Mouse (Mus musculus) liver, embryonic 11.5 days (tissue): ENCODE results near the gene Cfap43. TPM values are rescaled to one million over a fixed set of nuclear protein-coding genes. Genes with fewer than 3 reads are reported as not detected.
A peak's percentile ranks its signal among the peaks of the same experiment; 100 is the strongest.

Experiments
- ATAC-seq: fragments of 200-750 bp; cut with Nextera tagmentation; replicated peaks from 2 replicates; pipeline ENCODE4 v1.8.0; 2017; ENCODE audit warnings: moderate number of reproducible peaks, mild to moderate bottlenecking, moderate TSS enrichment, moderate library complexity; ENCODE audit not compliant: low FRiP score
- DNase-seq: peaks from one replicate; pipeline ENCODE4 v3.0.0-alpha.2; 2017; ENCODE audit warnings: low spot score
- H3K27ac ChIP-seq: fragments of 300-500 bp; sonication (generic); 2 replicates; pipeline ENCODE4 v1.5.1; 2014; ENCODE audit warnings: mild to moderate bottlenecking, low read depth, low read length, control low read depth
- H3K27me3 ChIP-seq: fragments of 300-500 bp; sonication (generic); replicated peaks from 2 replicates; pipeline ENCODE4 v1.6.1; 2014; ENCODE audit warnings: low read length, mixed read lengths; ENCODE audit not compliant: control insufficient read depth, insufficient read depth
- H3K36me3 ChIP-seq: fragments of 300-500 bp; sonication (generic); 2 replicates; pipeline ENCODE4 v1.6.1; 2014; ENCODE audit warnings: mild to moderate bottlenecking, low read length, moderate library complexity, mixed read lengths; ENCODE audit not compliant: control insufficient read depth, insufficient read depth
- H3K4me1 ChIP-seq: fragments of 300-500 bp; sonication (generic); replicated peaks from 2 replicates; pipeline ENCODE4 v1.6.1; 2014; ENCODE audit warnings: low read length, mixed read lengths; ENCODE audit not compliant: control insufficient read depth, insufficient read depth
- H3K4me2 ChIP-seq: fragments of 300-500 bp; sonication (generic); 2 replicates; pipeline ENCODE4 v1.6.1; 2014; ENCODE audit warnings: mild to moderate bottlenecking, control low read depth, moderate library complexity
- H3K4me3 ChIP-seq: fragments of 300-500 bp; sonication (generic); 2 replicates; pipeline ENCODE4 v1.5.1; 2014; ENCODE audit warnings: low read depth, low read length, control low read depth
- H3K9ac ChIP-seq: fragments of 300-500 bp; sonication (generic); 2 replicates; pipeline ENCODE4 v1.6.1; 2014; ENCODE audit warnings: low read depth, low read length, control low read depth
- H3K9me3 ChIP-seq: fragments of 300-500 bp; sonication (generic); 2 replicates; pipeline ENCODE4 v1.6.1; 2016; ENCODE audit warnings: low read length, inconsistent platforms, mixed read lengths; ENCODE audit not compliant: control insufficient read depth
- WGBS: fragments of 180-500 bp; shearing (Covaris S2); extraction: QIAGEN DNeasy Blood & Tissue Kit; methylation state at CpG from one replicate; pipeline ENCODE4 v1.1.7; 2014; 5-methylcytosine and 5-hydroxymethylcytosine counted together
- polyA plus RNA-seq: library from polyadenylated mRNA; unstranded; fragments of >200 nt; fragmentation: Nextera tagmentation; extraction: Ambion mirVana; gene quantifications from 2 replicates; pipeline ENCODE4 v1.2.1, GENCODE M21; 2014

Gene Cfap43
- polyA plus RNA-seq, 1 experiment from 2014 or later: 0.04 TPM

GRCm38 (mm10) chr19:47885886-47886285 lies 33.2 kb downstream of the Cfap43 start:
- Histone ChIP-seq H3K27ac (no peak overlapping the region), H3K9ac (no peak overlapping the region), H3K36me3 (no peaks in the 10 kb centered on the region), H3K27me3 (no peaks in the 10 kb centered on the region), H3K4me1 (no peaks in the 10 kb centered on the region; the same call in 1 of the 2 replicates), H3K4me2 (no peak overlapping the region), H3K4me3 (no peak overlapping the region), H3K9me3 (no peaks in the 10 kb centered on the region)
- WGBS: 61% methylated on average over 11 of the region's 11 CpGs
- DNase-seq (no peak), ATAC-seq (no peak)

GRCm38 (mm10) chr19:47885191-47885743 lies 33.8 kb downstream of the Cfap43 start:
- H3K4me2 ChIP-seq: no peak overlapping the region
- no peak overlapping the region for H3K4me3 ChIP-seq
- no peak overlapping the region for H3K9ac ChIP-seq
- H3K4me1 ChIP-seq: no peaks in the 10 kb centered on the region; the same call in 1 of the 2 replicates
- no peak overlapping the region for H3K27ac ChIP-seq
- H3K9me3 ChIP-seq: no peaks in the 10 kb centered on the region
- DNase-seq (no peak), ATAC-seq (no peak)
- H3K27me3 ChIP-seq: no peaks in the 10 kb centered on the region
- no peaks in the 10 kb centered on the region for H3K36me3 ChIP-seq
- 61% methylated on average over 7 of the region's 7 CpGs for WGBS

- no peak overlapping the region for H3K4me2 ChIP-seq
- H3K4me1 ChIP-seq: no peaks in the 10 kb centered on the region; the same call in 1 of the 2 replicates
- H3K9ac ChIP-seq: no peak overlapping the region
- no peaks in the 10 kb centered on the region for H3K36me3 ChIP-seq
- H3K27me3 ChIP-seq: no peaks in the 10 kb centered on the region
- H3K9me3 ChIP-seq: no peaks in the 10 kb centered on the region
- 72% methylated on average over 13 of the region's 13 CpGs for WGBS
- no peak for DNase-seq
- H3K4me3 ChIP-seq: no peak overlapping the region
- ATAC-seq: no peak
- no peak overlapping the region for H3K27ac ChIP-seq
Observed at GRCm38 (mm10) chr19:47884296-47885085, 34.6 kb downstream of the Cfap43 start.

- DNase-seq: no peak
Observed at GRCm38 (mm10) chr19:47882882-47883254, 36.2 kb downstream of the Cfap43 start.

GRCm38 (mm10) chr19:47882151-47882881 lies 36.8 kb downstream of the Cfap43 start:
- H3K27me3 ChIP-seq: no peaks in the 10 kb centered on the region
- 21% methylated on average over 11 of the region's 11 CpGs for WGBS
- peak; percentile 83 for DNase-seq
- H3K27ac ChIP-seq: no peak overlapping the region
- H3K9me3 ChIP-seq: no peaks in the 10 kb centered on the region
- H3K4me3 ChIP-seq: no peak overlapping the region
- ATAC-seq: peak; percentile 70; the same call in 1 of the 2 replicates
- no peaks in the 10 kb centered on the region; the same call in 1 of the 2 replicates for H3K4me1 ChIP-seq
- H3K36me3 ChIP-seq: no peaks in the 10 kb centered on the region
- H3K9ac ChIP-seq: no peak overlapping the region
- no peak overlapping the region for H3K4me2 ChIP-seq

More at GRCm38 (mm10) chr19:47882882-47883254, 36.2 kb downstream of the Cfap43 start:
- no peaks in the 10 kb centered on the region for H3K27me3 ChIP-seq
- no peak overlapping the region for H3K4me3 ChIP-seq
- peak; percentile 44; the same call in 1 of the 2 replicates for ATAC-seq
- no peak overlapping the region for H3K4me2 ChIP-seq
- H3K9me3 ChIP-seq: no peaks in the 10 kb centered on the region
- H3K9ac ChIP-seq: no peak overlapping the region
- no peak overlapping the region for H3K27ac ChIP-seq
- H3K36me3 ChIP-seq: no peaks in the 10 kb centered on the region
- H3K4me1 ChIP-seq: no peaks in the 10 kb centered on the region; the same call in 1 of the 2 replicates
- 59% methylated on average over 9 of the region's 9 CpGs for WGBS

GRCm38 (mm10) chr19:47881538-47881937 lies 37.5 kb downstream of the Cfap43 start:
- DNase-seq: no peak
- H3K4me2 ChIP-seq: no peak overlapping the region
- no peak overlapping the region for H3K4me3 ChIP-seq
- no peak overlapping the region for H3K27ac ChIP-seq
- no peak overlapping the region for H3K9ac ChIP-seq
- no peaks in the 10 kb centered on the region; the same call in 1 of the 2 replicates for H3K4me1 ChIP-seq
- no peaks in the 10 kb centered on the region for H3K36me3 ChIP-seq
- no peaks in the 10 kb centered on the region for H3K9me3 ChIP-seq
- ATAC-seq: no peak
- 69% methylated on average over 7 of the region's 7 CpGs for whole genome bisulfite sequencing
- no peaks in the 10 kb centered on the region for H3K27me3 ChIP-seq

- H3K4me1 ChIP-seq: no peaks in the 10 kb centered on the region
- H3K27me3 ChIP-seq: peaks cover 7% of the 10 kb centered on the region
- H3K9me3 ChIP-seq: no peaks in the 10 kb centered on the region
- DNase-seq (no peak), ATAC-seq (no peak)
- no peak overlapping the region for H3K4me2 ChIP-seq
- H3K27ac ChIP-seq: no peak overlapping the region
- H3K36me3 ChIP-seq: no peaks in the 10 kb centered on the region
- WGBS: 63% methylated on average over 15 of the region's 15 CpGs
- H3K9ac ChIP-seq: no peak overlapping the region
- H3K4me3 ChIP-seq: no peak overlapping the region
Observed at GRCm38 (mm10) chr19:47876252-47876651, 42.8 kb downstream of the Cfap43 start.

- Histone ChIP-seq H3K4me2 (no peak overlapping the region), H3K9me3 (no peaks in the 10 kb centered on the region), H3K4me1 (no peaks in the 10 kb centered on the region), H3K36me3 (no peaks in the 10 kb centered on the region), H3K27me3 (peaks cover 10% of the 10 kb centered on the region), H3K27ac (no peak overlapping the region), H3K9ac (no peak overlapping the region), H3K4me3 (no peak overlapping the region)
- ATAC-seq (no peak), DNase-seq (no peak)
- 33% methylated on average over 10 of the region's 10 CpGs for WGBS
Observed at GRCm38 (mm10) chr19:47871515-47871914, 47.6 kb downstream of the Cfap43 start.
